Mouse (Mus musculus): ENCODE data around the gene Sorbs1. TPM values are rescaled to one million over a fixed set of nuclear protein-coding genes. Genes with fewer than 3 reads are reported as not detected.

Gene Sorbs1
- total RNA-seq, 2 experiments from 2014 or later, result 90.0 to 111 TPM

GRCm38 (mm10) chr19:40259485-40259884 is 254.1 kb downstream of the Sorbs1 start:
- no peak for DNase-seq

GRCm38 (mm10) chr19:40257396-40257795 is 256.2 kb downstream of the Sorbs1 start:
- DNase-seq, result no peak

GRCm38 (mm10) chr19:40256376-40257050 is 257.1 kb downstream of the Sorbs1 start:
- no peak for DNase-seq

GRCm38 (mm10) chr19:40255561-40255960 is 258.0 kb downstream of the Sorbs1 start:
- DNase-seq, result no peak

GRCm38 (mm10) chr19:40254741-40255140 is 258.8 kb downstream of the Sorbs1 start:
- DNase-seq, result no peak

GRCm38 (mm10) chr19:40253768-40254167 is 259.8 kb downstream of the Sorbs1 start:
- DNase-seq, result no peak

GRCm38 (mm10) chr19:40251115-40251514 is 262.5 kb downstream of the Sorbs1 start:
- DNase-seq, result no peak

- no peak for DNase-seq
Measured at GRCm38 (mm10) chr19:40249352-40249751, 264.2 kb downstream of the Sorbs1 start.

- DNase-seq, result no peak
Measured at GRCm38 (mm10) chr19:40248476-40248875, 265.1 kb downstream of the Sorbs1 start.

- no peak for DNase-seq
Measured at GRCm38 (mm10) chr19:40247268-40247666, 266.3 kb downstream of the Sorbs1 start.

GRCm38 (mm10) chr19:40246646-40247267 is 266.8 kb downstream of the Sorbs1 start:
- DNase-seq, result no peak

Other genes starting within 250 kb of the Sorbs1 start
- 10 to 100 TPM; 14.8 to 22.5 TPM for gene Pdlim1, start 241.9 kb downstream of the Sorbs1 start, total RNA-seq (2021)
- gene Aldh18a1, start 74.7 kb upstream of the Sorbs1 start, total RNA-seq (2021), result 10 to 100 TPM; 19.2 to 35.1 TPM
- 1 to 10 TPM; 5.1 to 5.5 TPM for gene Tctn3, start 98.5 kb upstream of the Sorbs1 start, total RNA-seq (2021)
- gene Entpd1, start 98.6 kb upstream of the Sorbs1 start, total RNA-seq (2021), result 10 to 100 TPM; 20.6 to 40.8 TPM
- gene Cc2d2b, start 235.0 kb upstream of the Sorbs1 start, total RNA-seq (2021), result not detected